Mouse (Mus musculus) adrenal gland, adult 18-20 months (tissue): Measurements from ENCODE around the gene Kctd18. TPM values are rescaled to one million over a fixed set of nuclear protein-coding genes. Genes with fewer than 3 reads are reported as not detected.
"Not testable (repeated sequence)": the region's sequence is repeated elsewhere in the genome, so short reads cannot be mapped to it uniquely, and the experiment has no call there.

Experiments used
- DNase-seq, 2 experiments: peaks; one replicate each; pipeline ENCODE4 v3.0.0; 2021 to 2022; ENCODE audit warnings: low spot score in 2 of 2
- long read RNA-seq, 2 experiments: library from polyadenylated mRNA; stranded (forward); transcript quantifications; one replicate each; pipeline ENCODE4 v2.0.0; 2021
- total RNA-seq, 2 experiments: library from RNA; stranded (reverse); gene quantifications; 1 replicate in 1 of 2; 2 replicates in 1 of 2; pipeline ENCODE4 v1.2.3; 2021

Kctd18 gene
- 10 to 100 TPM; 10.4 to 13.7 TPM for total RNA-seq
- long read RNA-seq, experiment 1, partial matches to known transcripts = 0 of 5 reads
- long read RNA-seq, experiment 1, other reads (novel, unspliced or antisense) = 3 of 5 reads
- long read RNA-seq, experiment 2, transcript Kctd18-202 (7 exons, 2,512 nt) = major isoform, 20 of 41 reads
- long read RNA-seq, experiment 2, partial matches to known transcripts = 2 of 41 reads
- long read RNA-seq, experiment 2, other reads (novel, unspliced or antisense) = 15 of 41 reads

GRCm38 (mm10) chr1:58018856-58019255 is at the start of gene Kctd18:
Gene Kctd18, minus strand, starts transcription at chr1:58018956.
- DNase-seq = no peak

- no peak for DNase-seq
Observed at GRCm38 (mm10) chr1:58065606-58066005, 46.9 kb upstream of the Kctd18 start.

- no peak for DNase-seq
Observed at GRCm38 (mm10) chr1:58065151-58065550, 46.4 kb upstream of the Kctd18 start.

- DNase-seq = no peak
Observed at GRCm38 (mm10) chr1:58062131-58062530, 43.4 kb upstream of the Kctd18 start.

- DNase-seq = no peak
Observed at GRCm38 (mm10) chr1:58058846-58059245, 40.1 kb upstream of the Kctd18 start.

GRCm38 (mm10) chr1:58056939-58057338 is 38.2 kb upstream of the Kctd18 start:
- DNase-seq = no peak

- no peak for DNase-seq
Observed at GRCm38 (mm10) chr1:58056074-58056807, 37.5 kb upstream of the Kctd18 start.

- DNase-seq = no peak
Observed at GRCm38 (mm10) chr1:58055598-58055997, 36.8 kb upstream of the Kctd18 start.

GRCm38 (mm10) chr1:58049126-58049525 is 30.4 kb upstream of the Kctd18 start:
- no peak for DNase-seq

GRCm38 (mm10) chr1:58046721-58047290 is 28.1 kb upstream of the Kctd18 start:
- DNase-seq = no peak

- no peak for DNase-seq
Observed at GRCm38 (mm10) chr1:58045546-58045945, 26.8 kb upstream of the Kctd18 start.

- no peak for DNase-seq
Observed at GRCm38 (mm10) chr1:58045076-58045475, 26.3 kb upstream of the Kctd18 start.

GRCm38 (mm10) chr1:58037306-58037705 is 18.6 kb upstream of the Kctd18 start:
- not testable (repeated sequence) for DNase-seq

- peak; percentile 40 to 56 for DNase-seq
Observed at GRCm38 (mm10) chr1:58031160-58031769, 12.5 kb upstream of the Kctd18 start.

GRCm38 (mm10) chr1:58030156-58030871 is 11.6 kb upstream of the Kctd18 start:
- peak; percentile 33 to 49 for DNase-seq

GRCm38 (mm10) chr1:58029636-58030117 is 10.9 kb upstream of the Kctd18 start, which contains the start of gene Aox1:
Gene Aox1, plus strand, starts transcription at chr1:58029931.
- DNase-seq = peak; percentile 52 to 60

- no peak for DNase-seq
Observed at GRCm38 (mm10) chr1:58027707-58028106, 9.0 kb upstream of the Kctd18 start.

GRCm38 (mm10) chr1:58006388-58006787 is 12.4 kb downstream of the Kctd18 start:
- not testable (repeated sequence) for DNase-seq

GRCm38 (mm10) chr1:57998146-57998545 is 20.6 kb downstream of the Kctd18 start:
- no peak for DNase-seq

- no peak for DNase-seq
Observed at GRCm38 (mm10) chr1:57996133-57996615, 22.6 kb downstream of the Kctd18 start.
